In the genomic region with DNA sequence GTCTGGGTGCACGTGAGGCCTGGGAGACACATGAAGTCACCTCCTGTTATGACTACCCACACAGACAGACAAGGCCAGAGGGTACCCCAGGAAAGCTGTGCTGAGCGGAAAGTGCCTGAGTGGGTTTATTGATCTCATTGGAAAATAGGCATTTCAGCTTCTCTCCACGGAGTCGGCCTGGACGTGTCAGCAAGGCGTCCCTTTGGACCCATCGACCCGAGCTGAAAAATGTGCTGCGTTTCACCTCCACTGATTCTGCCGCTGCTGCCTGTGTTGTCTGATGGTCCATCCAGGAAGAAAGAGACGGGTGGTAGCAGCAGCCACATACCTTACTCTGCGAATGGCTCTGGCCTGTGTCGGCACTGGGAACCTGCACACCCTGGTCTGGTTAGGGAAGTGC, we compare ENCODE assay signal across 19 mouse cellular contexts.
DNase-seq lines count a peak whose midpoint lies in the region; ATAC-seq and TF ChIP-seq lines count a peak whose summit lies in the region.
"Had no signal": no experiment of that assay in that cellular context is flagged by ENCODE, and none has a peak within 500 bp of the region (broad histone marks: within the 10 kb centered on the region; RNA-seq: fewer than 3 reads in every experiment).

No protein-coding gene starts in this region.

- H3K9ac ChIP-seq in hindbrain, embryonic 11.5 days (ENCODE audit: low read depth, low read length) = no peak overlapping the region
- H3K9ac ChIP-seq in hindbrain, postnatal 0 days (replicated peaks; ENCODE audit: low read length) = no peak overlapping the region
- 0 out of 2 replicates have a peak overlapping the region, but pooled peaks have one; percentile 11 for H3K9ac ChIP-seq in neural tube, embryonic 14.5 days (replicated peaks; ENCODE audit: low read depth, low read length)
- H3K9ac ChIP-seq in kidney, embryonic 16.5 days (replicated peaks; ENCODE audit: low read length) = no peak overlapping the region
- no peak overlapping the region for H3K9ac ChIP-seq in forebrain, embryonic 12.5 days
- H3K9ac ChIP-seq: heart, embryonic 13.5 days; hindbrain, embryonic 15.5 days; midbrain, embryonic 13.5 days; stomach, embryonic 15.5 days had no signal

- 0 out of 2 replicates have a peak overlapping the region, but pooled peaks have one; percentile 13 for H3K27ac ChIP-seq in hindbrain, embryonic 11.5 days (ENCODE audit: low read depth, low read length)
- H3K27ac ChIP-seq in hindbrain, postnatal 0 days = no peak overlapping the region
- no peak overlapping the region for H3K27ac ChIP-seq in neural tube, embryonic 14.5 days (ENCODE audit: low read depth, low read length)
- H3K27ac ChIP-seq in kidney, embryonic 16.5 days (ENCODE audit: low read length) = peak overlapping the region; percentile 64
- no peak overlapping the region for H3K27ac ChIP-seq in forebrain, embryonic 12.5 days
- H3K27ac ChIP-seq: heart, embryonic 13.5 days; hindbrain, embryonic 15.5 days; left cerebral cortex, adult 2 months; macrophage; midbrain, embryonic 13.5 days had no signal

- no peak for ATAC-seq in hindbrain, embryonic 11.5 days (ENCODE audit: low FRiP score)
- no peak for ATAC-seq in hindbrain, postnatal 0 days
- ATAC-seq in neural tube, embryonic 14.5 days (ENCODE audit: low read depth) = no peak
- ATAC-seq in kidney, embryonic 16.5 days (ENCODE audit: low FRiP score, low TSS enrichment) = no peak
- no peak for ATAC-seq in forebrain, embryonic 12.5 days (ENCODE audit: low FRiP score)
- ATAC-seq: midbrain, embryonic 13.5 days had no signal

- WGBS in hindbrain, embryonic 11.5 days = 75% methylated on average over 13 of the region's 13 CpGs
- WGBS in hindbrain, postnatal 0 days = 75% methylated on average over 13 of the region's 13 CpGs
- WGBS in neural tube, embryonic 14.5 days = 63% methylated on average over 13 of the region's 13 CpGs
- 64% methylated on average over 13 of the region's 13 CpGs for WGBS in kidney, embryonic 16.5 days
- 84% methylated on average over 13 of the region's 13 CpGs for WGBS in forebrain, embryonic 12.5 days

- H3K9me3 ChIP-seq in hindbrain, embryonic 11.5 days (ENCODE audit: control insufficient read depth, low read length) = no peaks in the 10 kb centered on the region
- H3K9me3 ChIP-seq in hindbrain, postnatal 0 days (ENCODE audit: low read length) = no peaks in the 10 kb centered on the region
- no peaks in the 10 kb centered on the region for H3K9me3 ChIP-seq in neural tube, embryonic 14.5 days (ENCODE audit: control insufficient read depth, low read length)
- no peaks in the 10 kb centered on the region for H3K9me3 ChIP-seq in kidney, embryonic 16.5 days (ENCODE audit: low read length)
- no peaks in the 10 kb centered on the region for H3K9me3 ChIP-seq in forebrain, embryonic 12.5 days
- H3K9me3 ChIP-seq: heart, embryonic 13.5 days; hindbrain, embryonic 15.5 days; midbrain, embryonic 13.5 days; stomach, embryonic 15.5 days had no signal

- H3K4me3 ChIP-seq in hindbrain, embryonic 11.5 days (ENCODE audit: low read depth, low read length) = no peak overlapping the region
- no peak overlapping the region for H3K4me3 ChIP-seq in hindbrain, postnatal 0 days (ENCODE audit: low read length)
- no peak overlapping the region for H3K4me3 ChIP-seq in neural tube, embryonic 14.5 days (ENCODE audit: low read depth, low read length)
- no peak overlapping the region for H3K4me3 ChIP-seq in kidney, embryonic 16.5 days (ENCODE audit: low read length)
- H3K4me3 ChIP-seq in forebrain, embryonic 12.5 days (replicated peaks) = no peak overlapping the region
- H3K4me3 ChIP-seq: heart, embryonic 13.5 days; hindbrain, embryonic 15.5 days; left cerebral cortex, adult 2 months; midbrain, embryonic 13.5 days; stomach, embryonic 15.5 days had no signal

- H3K27me3 ChIP-seq in hindbrain, embryonic 11.5 days (ENCODE audit: control insufficient read depth, insufficient read depth, low read length) = no peaks in the 10 kb centered on the region
- H3K27me3 ChIP-seq in hindbrain, postnatal 0 days (ENCODE audit: insufficient read depth, low read length) = no peaks in the 10 kb centered on the region
- no peaks in the 10 kb centered on the region for H3K27me3 ChIP-seq in neural tube, embryonic 14.5 days (ENCODE audit: control insufficient read depth, insufficient read depth, low read length)
- H3K27me3 ChIP-seq in kidney, embryonic 16.5 days (ENCODE audit: insufficient read depth, low read length) = no peaks in the 10 kb centered on the region
- H3K27me3 ChIP-seq in forebrain, embryonic 12.5 days = 0 out of 2 replicates have a peak, but pooled peaks cover 2% of the 10 kb centered on the region
- H3K27me3 ChIP-seq: hindbrain, embryonic 15.5 days; stomach, embryonic 15.5 days had no signal

- no peak for DNase-seq in hindbrain, embryonic 11.5 days (ENCODE audit: low spot score)
- DNase-seq in hindbrain, postnatal 0 days (ENCODE audit: low spot score) = no peak
- no peak for DNase-seq in neural tube, embryonic 10.5 days (ENCODE audit: extremely low spot score, low spot score)
- no peak for DNase-seq in ovary, adult 18-20 months (ENCODE audit: low spot score)
- DNase-seq in gastrocnemius, postnatal 14 days = no peak
- DNase-seq: cerebellum, postnatal 25 days; gastrocnemius, postnatal 36 days; lung, adult 18-20 months; thymus, postnatal 36 days had no signal

- TF ChIP-seq CTCF in hindbrain, postnatal 0 days (IDR thresholded peaks at IDR 0.05; ENCODE audit: low read depth) = no peak

- no peaks in the 10 kb centered on the region for H3K4me1 ChIP-seq in hindbrain, embryonic 11.5 days (replicated peaks; ENCODE audit: control insufficient read depth, insufficient read depth, low read length)
- no peaks in the 10 kb centered on the region for H3K4me1 ChIP-seq in hindbrain, postnatal 0 days (ENCODE audit: insufficient read depth, low read length)
- H3K4me1 ChIP-seq in neural tube, embryonic 14.5 days (ENCODE audit: control insufficient read depth, insufficient read depth, low read length) = 0 out of 2 replicates have a peak, but pooled peaks cover 2% of the 10 kb centered on the region
- H3K4me1 ChIP-seq in kidney, embryonic 16.5 days (ENCODE audit: insufficient read depth, low read length) = peaks cover 43% of the 10 kb centered on the region
- no peaks in the 10 kb centered on the region for H3K4me1 ChIP-seq in forebrain, embryonic 12.5 days

- no peak overlapping the region for H3K4me2 ChIP-seq in hindbrain, embryonic 11.5 days (replicated peaks; ENCODE audit: low read depth, low read length)
- no peak overlapping the region for H3K4me2 ChIP-seq in hindbrain, postnatal 0 days (ENCODE audit: low read depth, low read length)
- H3K4me2 ChIP-seq in neural tube, embryonic 14.5 days (ENCODE audit: low read depth, low read length) = no peak overlapping the region
- no peak overlapping the region for H3K4me2 ChIP-seq in kidney, embryonic 16.5 days (replicated peaks; ENCODE audit: low read depth, low read length)
- H3K4me2 ChIP-seq in forebrain, embryonic 12.5 days = no peak overlapping the region
- H3K4me2 ChIP-seq: heart, embryonic 13.5 days; hindbrain, embryonic 15.5 days; midbrain, embryonic 13.5 days; stomach, embryonic 15.5 days had no signal

- H3K36me3 ChIP-seq in hindbrain, embryonic 11.5 days (ENCODE audit: control insufficient read depth, insufficient read depth, low read length) = no peaks in the 10 kb centered on the region
- no peaks in the 10 kb centered on the region for H3K36me3 ChIP-seq in hindbrain, postnatal 0 days (ENCODE audit: insufficient read depth, low read length)
- H3K36me3 ChIP-seq in neural tube, embryonic 14.5 days (ENCODE audit: control insufficient read depth, insufficient read depth, low read length) = no peaks in the 10 kb centered on the region
- no peaks in the 10 kb centered on the region for H3K36me3 ChIP-seq in kidney, embryonic 16.5 days (ENCODE audit: insufficient read depth, low read length)
- no peaks in the 10 kb centered on the region for H3K36me3 ChIP-seq in forebrain, embryonic 12.5 days (replicated peaks)
- H3K36me3 ChIP-seq: G1E; heart, embryonic 13.5 days; hindbrain, embryonic 15.5 days; midbrain, embryonic 13.5 days; stomach, embryonic 15.5 days had no signal

- intact Hi-C loops in gastrocnemius, postnatal 14 days (cut with DNase I; ENCODE audit: low total_unique reads) = loop anchor here (10.0 kb wide), 1 partner anchor 275 kb away; no protein-coding TSS in a partner anchor

Comparison
In these comparisons a context has a peak if more than half of its experiments do, and no peak if none do; other contexts are left out.
1. H3K27ac ChIP-seq: peak in hindbrain, embryonic 11.5 days (single experiment) and kidney, embryonic 16.5 days (single experiment); none in hindbrain, postnatal 0 days (single experiment), neural tube, embryonic 14.5 days (single experiment) and forebrain, embryonic 12.5 days (single experiment).